Mouse (Mus musculus) small intestine, adult 10 weeks (tissue): ENCODE results near the gene Sgta. TPM values are rescaled to one million over a fixed set of nuclear protein-coding genes. Genes with fewer than 3 reads are reported as not detected.

Experiments
- polyA plus RNA-seq: library from polyadenylated mRNA; stranded (reverse); fragments of 350-450 nt; fragmentation: Illumina TruSeq; extraction: RNeasy Lipid Tissue Mini Kit (QIAGEN cat#74804); gene quantifications from one replicate; pipeline ENCODE4 v1.2.3, GENCODE M21; 2014; ENCODE audit warnings: low replicate concordance

The Sgta gene
- polyA plus RNA-seq, result 0.41 TPM

GRCm38 (mm10) chr10:81059603-81060543 is at the start of gene Sgta:
Sgta (minus strand) TSS chr10:81060181.

GRCm38 (mm10) chr10:81105565-81106112 is 45.7 kb upstream of the Sgta start, which contains the start of gene Map2k2:
Map2k2 (plus strand) TSS chr10:81105915.

GRCm38 (mm10) chr10:81069836-81070235 is 9.9 kb upstream of the Sgta start, which contains the start of gene Thop1:
Thop1 (plus strand) TSS chr10:81070035.

GRCm38 (mm10) chr10:81036988-81037580 is 22.9 kb downstream of the Sgta start, which contains the start of gene Slc39a3:
Slc39a3 (minus strand) TSS chr10:81037426.

GRCm38 (mm10) chr10:81025639-81026275 is 34.2 kb downstream of the Sgta start, which contains the start of gene Diras1:
Diras1 (minus strand) TSS chr10:81025662.

DNA sequence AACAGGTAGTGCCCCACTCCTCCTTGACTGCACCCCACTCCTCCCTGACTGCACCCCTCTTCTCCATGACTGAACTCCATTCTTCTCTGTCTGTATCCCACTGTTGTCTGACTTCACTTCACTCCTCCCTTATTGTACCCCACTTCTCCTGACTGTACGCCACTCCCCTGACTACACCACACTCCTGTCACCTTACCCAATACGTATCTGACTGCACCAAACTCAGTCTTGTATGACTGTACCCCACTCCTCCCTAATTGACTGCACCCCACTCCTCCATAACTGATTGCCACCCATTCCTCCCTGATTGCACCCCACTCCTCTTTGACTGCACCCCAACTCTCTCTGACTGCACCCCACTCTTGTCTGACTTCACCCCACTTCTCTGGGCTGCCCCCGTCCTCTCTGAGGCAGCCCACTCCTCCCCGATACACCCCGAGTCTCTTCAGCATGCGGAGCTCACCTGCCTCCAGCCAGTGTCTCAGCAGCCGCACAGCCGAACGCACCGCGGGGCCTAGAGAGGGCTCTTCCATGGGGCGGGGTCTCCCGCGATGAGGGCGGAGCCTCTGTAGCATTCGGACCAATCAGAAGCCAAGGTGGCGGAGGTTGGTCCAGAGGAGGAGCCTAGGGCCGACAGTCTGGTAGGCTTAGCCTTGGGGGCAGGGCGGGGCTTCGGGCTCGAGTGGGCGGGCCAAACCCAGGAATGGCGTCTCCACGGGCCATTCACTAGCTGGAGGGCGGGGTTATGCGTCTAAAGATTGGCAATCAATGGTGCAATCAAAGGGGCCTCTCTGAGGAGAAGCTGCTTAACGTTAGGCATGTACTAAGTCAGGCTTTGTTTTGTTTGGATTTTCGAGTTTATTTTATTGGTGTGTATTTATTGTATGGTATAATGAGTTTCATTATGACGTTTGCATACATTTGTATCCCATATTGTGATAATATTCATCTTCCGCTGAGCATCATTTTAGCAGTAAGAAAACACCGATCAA is 45.3 kb downstream of the Sgta start, which contains the start of gene Gng7:
Gng7 (minus strand) TSS at position 553 of the 992 bp plus-strand sequence.

Other genes with a start within 250 kb of the Sgta start
- gene Jsrp1, start 246.7 kb downstream of the Sgta start, polyA plus RNA-seq, result not detected
- 174 TPM for gene Oaz1, start 233.5 kb downstream of the Sgta start, polyA plus RNA-seq
- not detected for gene Lingo3, start 216.1 kb downstream of the Sgta start, polyA plus RNA-seq
- gene Lsm7, start 205.0 kb downstream of the Sgta start, polyA plus RNA-seq, result not detected
- gene Sppl2b, start 204.9 kb downstream of the Sgta start, polyA plus RNA-seq, result 0.11 TPM
- gene Tmprss9, start 188.3 kb downstream of the Sgta start, polyA plus RNA-seq, result not detected
- gene Timm13, start 159.2 kb downstream of the Sgta start, polyA plus RNA-seq, result not detected
- gene Lmnb2, start 141.9 kb downstream of the Sgta start, polyA plus RNA-seq, result 0.45 TPM
- gene Gadd45b, start 130.1 kb downstream of the Sgta start, polyA plus RNA-seq, result 9.7 TPM
- gene Gng7, start 45.2 kb downstream of the Sgta start, polyA plus RNA-seq, result not detected
- 0.15 TPM for gene Diras1, start 34.5 kb downstream of the Sgta start, polyA plus RNA-seq
- gene Slc39a3, start 22.8 kb downstream of the Sgta start, polyA plus RNA-seq, result 0.19 TPM
- gene Thop1, start 9.9 kb upstream of the Sgta start, polyA plus RNA-seq, result not detected
- 29.5 TPM for gene Creb3l3, start 38.7 kb upstream of the Sgta start, polyA plus RNA-seq
- gene Map2k2, start 45.7 kb upstream of the Sgta start, polyA plus RNA-seq, result 4.5 TPM
- gene Zbtb7a, start 75.0 kb upstream of the Sgta start, polyA plus RNA-seq, result 19.8 TPM
- not detected for gene Pias4, start 107.7 kb upstream of the Sgta start, polyA plus RNA-seq
- 3.2 TPM for gene Eef2, start 116.5 kb upstream of the Sgta start, polyA plus RNA-seq
- gene Dapk3, start 122.8 kb upstream of the Sgta start, polyA plus RNA-seq, result not detected
- gene 4930442H23Rik, start 123.7 kb upstream of the Sgta start, polyA plus RNA-seq, result not detected
- gene Nmrk2, start 141.9 kb upstream of the Sgta start, polyA plus RNA-seq, result not detected
- not detected for gene Atcay, start 170.7 kb upstream of the Sgta start, polyA plus RNA-seq
- gene Zfr2, start 173.0 kb upstream of the Sgta start, polyA plus RNA-seq, result 0.41 TPM
- not detected for gene Matk, start 192.8 kb upstream of the Sgta start, polyA plus RNA-seq
- 0.89 TPM for gene Mrpl54, start 206.8 kb upstream of the Sgta start, polyA plus RNA-seq
- gene Apba3, start 206.8 kb upstream of the Sgta start, polyA plus RNA-seq, result not detected
- gene Tjp3, start 231.4 kb upstream of the Sgta start, polyA plus RNA-seq, result 1.3 TPM
- 1.4 TPM for gene Pip5k1c, start 232.8 kb upstream of the Sgta start, polyA plus RNA-seq